In the genomic region with DNA sequence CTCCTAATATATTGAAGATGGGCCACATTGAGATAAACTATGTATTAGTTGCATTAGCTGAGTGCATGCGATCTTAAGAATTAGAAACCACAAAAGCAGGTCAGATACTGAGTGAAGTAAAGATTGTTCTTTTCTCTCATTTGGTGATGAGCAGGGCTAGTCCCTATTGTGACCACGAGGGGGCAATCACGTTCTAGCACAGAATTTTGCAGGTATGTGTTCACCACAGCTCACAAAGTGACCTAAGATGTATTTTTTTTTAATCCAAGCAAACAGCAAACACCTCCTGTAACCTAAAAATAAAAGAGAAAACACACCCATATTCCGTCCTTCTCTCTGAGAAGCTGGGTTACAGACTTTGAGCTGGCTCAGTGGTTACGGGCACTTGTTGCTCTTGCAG, we compare ENCODE assay signal across 7 mouse cellular contexts. TPM values are rescaled to one million over a fixed set of nuclear protein-coding genes. Genes with fewer than 3 reads are reported as not detected.
DNase-seq lines count a peak whose midpoint lies in the region; ATAC-seq and TF ChIP-seq lines count a peak whose summit lies in the region.

No protein-coding gene starts in this region.

- no peaks in the 10 kb centered on the region for H3K36me3 ChIP-seq in forebrain, embryonic 12.5 days (replicated peaks)
- H3K36me3 ChIP-seq in kidney, postnatal 0 days (ENCODE audit: insufficient read depth, low read length): no peaks in the 10 kb centered on the region
- H3K36me3 ChIP-seq in liver, postnatal 0 days (replicated peaks; ENCODE audit: insufficient read depth, low read length): no peaks in the 10 kb centered on the region

- H3K27ac ChIP-seq in forebrain, embryonic 12.5 days: no peak overlapping the region
- no peak overlapping the region for H3K27ac ChIP-seq in kidney, postnatal 0 days
- H3K27ac ChIP-seq in liver, postnatal 0 days (ENCODE audit: low read depth): no peak overlapping the region

- peak; percentile 61; the same call in 1 of the 2 replicates for ATAC-seq in forebrain, embryonic 12.5 days (ENCODE audit: low FRiP score)
- no peak for ATAC-seq in kidney, postnatal 0 days (replicated peaks; ENCODE audit: low FRiP score, low read depth)
- ATAC-seq in liver, postnatal 0 days: no peak

- H3K4me2 ChIP-seq in forebrain, embryonic 12.5 days: no peak overlapping the region
- no peak overlapping the region for H3K4me2 ChIP-seq in kidney, postnatal 0 days (ENCODE audit: low read length)
- H3K4me2 ChIP-seq in liver, postnatal 0 days (ENCODE audit: low read depth, low read length): no peak overlapping the region

- H3K9me3 ChIP-seq in forebrain, embryonic 12.5 days: no peaks in the 10 kb centered on the region
- H3K9me3 ChIP-seq in kidney, postnatal 0 days (replicated peaks; ENCODE audit: low read length): no peaks in the 10 kb centered on the region
- H3K9me3 ChIP-seq in liver, postnatal 0 days (ENCODE audit: low read length): no peaks in the 10 kb centered on the region

- no peaks in the 10 kb centered on the region for H3K27me3 ChIP-seq in forebrain, embryonic 12.5 days
- H3K27me3 ChIP-seq in kidney, postnatal 0 days (ENCODE audit: insufficient read depth, low read length): no peaks in the 10 kb centered on the region
- H3K27me3 ChIP-seq in liver, postnatal 0 days (ENCODE audit: insufficient read depth, low read length): no peaks in the 10 kb centered on the region

- no peak overlapping the region for H3K4me3 ChIP-seq in forebrain, embryonic 12.5 days (replicated peaks)
- H3K4me3 ChIP-seq in kidney, postnatal 0 days (replicated peaks; ENCODE audit: low read depth, low read length): no peak overlapping the region
- no peak overlapping the region for H3K4me3 ChIP-seq in liver, postnatal 0 days (ENCODE audit: low read depth, low read length)

- H3K4me1 ChIP-seq in forebrain, embryonic 12.5 days: no peaks in the 10 kb centered on the region
- no peaks in the 10 kb centered on the region for H3K4me1 ChIP-seq in kidney, postnatal 0 days (replicated peaks; ENCODE audit: insufficient read depth, low read length)
- H3K4me1 ChIP-seq in liver, postnatal 0 days (ENCODE audit: insufficient read depth): no peaks in the 10 kb centered on the region

- no peak for TF ChIP-seq EP300 in liver, postnatal 0 days (IDR thresholded peaks at IDR 0.05; ENCODE audit: low read depth)

- H3K9ac ChIP-seq in forebrain, embryonic 12.5 days: no peak overlapping the region
- no peak overlapping the region for H3K9ac ChIP-seq in kidney, postnatal 0 days (ENCODE audit: low read depth, low read length)
- no peak overlapping the region for H3K9ac ChIP-seq in liver, postnatal 0 days (replicated peaks)

- peak; percentile 85 for DNase-seq in A20 (ENCODE audit: low read depth, low spot score)
- peak; percentile 82 for DNase-seq in CD4-positive, CD25-positive, alpha-beta regulatory T cell, adult 2 months (ENCODE audit: low read depth, low spot score)
- peak; percentile 21 for DNase-seq in c-Kit-positive CD71-positive TER-119-negative erythroid progenitor cells, embryonic 14.5 days (ENCODE audit: low read depth)
- DNase-seq in kidney, postnatal 0 days (ENCODE audit: low spot score): peak; percentile 72
- peak; percentile 54 for DNase-seq in liver, postnatal 0 days
- peak; percentile 66 for DNase-seq in right cerebral cortex, adult 18-20 months

- peak; percentile 90 for TF ChIP-seq CTCF in kidney, postnatal 0 days (IDR thresholded peaks at IDR 0.05; ENCODE audit: low read depth)
- TF ChIP-seq CTCF in liver, postnatal 0 days (IDR thresholded peaks at IDR 0.05; ENCODE audit: low read depth): peak; percentile 88

- WGBS in forebrain, embryonic 12.5 days: 35% methylated on average over 5 of the region's 5 CpGs
- 29% methylated on average over 5 of the region's 5 CpGs for WGBS in kidney, postnatal 0 days
- WGBS in liver, postnatal 0 days (ENCODE audit: insufficient replicate concordance): 30% methylated on average over 5 of the region's 5 CpGs

RNA-seq across cellular contexts. Expression of a gene that starts 12.1 kb away (rescaled TPM):
- polyA plus RNA-seq in forebrain, embryonic 12.5 days (2016; fragmentation: Nextera tagmentation; extraction: Ambion mirVana): 0.23 and 0.28 TPM in 2 replicates
- 2.0 TPM in 2 replicates for polyA plus RNA-seq in kidney, postnatal 0 days (2015; fragmentation: Nextera tagmentation; extraction: Ambion mirVana)
- polyA plus RNA-seq in liver, postnatal 0 days (2015; fragmentation: Nextera tagmentation; extraction: Ambion mirVana): 4.1 and 5.1 TPM in 2 replicates

RNA-seq across cellular contexts. Expression of a gene that starts 21.3 kb away (rescaled TPM):
- 13.7 and 14.2 TPM in 2 replicates for polyA plus RNA-seq in forebrain, embryonic 12.5 days (2016; fragmentation: Nextera tagmentation; extraction: Ambion mirVana)
- 18.8 and 20.2 TPM in 2 replicates for polyA plus RNA-seq in kidney, postnatal 0 days (2015; fragmentation: Nextera tagmentation; extraction: Ambion mirVana)
- 1.8 and 2.2 TPM in 2 replicates for polyA plus RNA-seq in liver, postnatal 0 days (2015; fragmentation: Nextera tagmentation; extraction: Ambion mirVana)

Comparison
In these comparisons a context has a peak if more than half of its experiments do, and no peak if none do; other contexts are left out.
1. DNase-seq: peak in every context shown above with its lines; median percentile 85 in A20; 82 in CD4-positive, CD25-positive, alpha-beta regulatory T cell, adult 2 months; 72 in kidney, postnatal 0 days; 66 in right cerebral cortex, adult 18-20 months; 54 in liver, postnatal 0 days; 21 in c-Kit-positive CD71-positive TER-119-negative erythroid progenitor cells, embryonic 14.5 days.